Mouse (Mus musculus) megakaryocyte, adult 5-6 weeks (primary cell): ENCODE measurements at regions not wholly inside any gene's neighbourhood (a gene's known extent, or its start where the extent isn't known, plus 50 kb on each side); places are given as distances from the start of the nearest gene placed in this dataset.

Experiments
- ATAC-seq: 2 replicates; pipeline ENCODE4 v1.8.0; 2016; ENCODE audit warnings: mild to moderate bottlenecking, inconsistent platforms; ENCODE audit not compliant: poor library complexity, severe bottlenecking

DNA sequence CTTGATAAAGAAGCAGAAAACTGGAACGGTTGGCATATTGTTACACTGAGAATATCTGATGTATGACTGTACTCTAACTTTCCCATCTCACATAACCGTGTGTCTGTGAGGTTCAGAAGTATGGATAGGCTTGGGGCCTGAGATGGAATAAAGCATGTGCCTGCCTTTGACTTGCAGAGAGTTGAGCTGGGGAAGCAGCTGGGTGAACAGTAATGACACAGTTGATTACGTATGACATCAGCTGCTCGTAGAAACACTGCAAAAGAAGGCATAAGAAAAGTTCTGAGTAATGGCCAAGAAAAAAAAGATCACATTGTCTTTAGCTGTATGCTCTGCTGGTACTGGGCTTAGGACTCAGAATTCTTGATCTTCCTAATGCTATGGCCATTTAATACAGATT, 138.4 kb upstream of the Cnr1 start:
- ATAC-seq: no peak

DNA sequence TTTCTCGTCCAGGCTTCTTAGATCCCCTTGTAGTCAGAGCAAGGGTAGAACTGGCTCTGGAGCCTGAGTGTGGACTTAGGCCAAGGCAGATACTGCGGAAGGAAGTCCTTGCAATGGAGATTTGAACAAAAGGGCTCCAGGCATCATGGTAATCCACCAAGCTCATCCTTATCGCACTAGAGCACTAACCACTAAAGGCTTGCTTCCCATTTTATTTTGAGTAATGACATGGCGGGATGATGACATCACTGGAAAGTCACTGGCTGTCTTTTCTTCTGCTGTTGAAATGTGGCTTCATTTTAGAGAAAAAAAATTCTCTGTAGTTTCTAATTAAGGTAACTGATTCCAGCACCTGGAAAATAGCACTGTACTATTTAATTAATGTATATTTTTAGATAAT, 137.4 kb upstream of the Cnr1 start:
- ATAC-seq: no peak

- ATAC-seq: no peak
These were observed 131.0 kb upstream of the Cnr1 start for GRCm38 (mm10) chr4:33793398-33793797.

- no peak for ATAC-seq
These were observed 128.9 kb upstream of the Cnr1 start for GRCm38 (mm10) chr4:33795461-33795860.

DNA sequence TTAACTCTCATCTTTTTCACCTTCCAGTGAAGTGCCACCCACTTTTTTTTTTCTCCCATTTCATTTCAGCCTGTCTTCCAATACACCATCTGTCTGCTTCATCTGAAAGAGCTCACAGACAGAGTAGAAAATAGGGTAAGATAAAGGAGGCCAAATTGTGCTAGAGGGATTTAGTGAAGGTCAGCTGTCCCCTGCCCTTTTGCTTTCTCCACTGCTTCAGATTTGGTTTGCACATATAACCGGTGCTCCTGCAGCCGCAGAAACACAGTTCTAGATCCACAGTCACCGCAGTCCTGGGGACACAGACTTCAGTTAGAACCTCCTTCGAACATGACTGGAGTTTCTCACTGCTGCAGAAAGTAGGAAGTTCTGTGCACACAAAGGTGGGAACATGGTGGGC, 126.4 kb upstream of the Cnr1 start:
- no peak for ATAC-seq

DNA sequence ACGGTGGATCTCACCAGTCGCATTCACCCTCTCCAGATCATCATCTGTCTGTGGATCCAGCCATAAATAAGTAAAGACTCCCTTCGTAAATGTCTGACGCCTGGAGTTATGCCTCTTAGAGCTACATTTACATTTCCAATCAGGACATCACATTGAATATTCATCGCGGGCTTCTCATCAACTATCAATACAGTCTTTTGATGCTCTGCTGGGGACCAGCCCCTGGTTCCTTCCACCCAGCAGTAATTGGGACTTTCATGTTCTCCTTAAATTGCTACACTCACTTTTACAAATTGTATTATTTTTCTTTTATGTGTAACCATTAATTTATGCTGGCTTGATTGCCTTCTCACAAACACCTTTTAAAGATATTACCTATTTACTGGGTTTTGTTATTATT, 125.7 kb upstream of the Cnr1 start:
- no peak for ATAC-seq

- ATAC-seq: no peak
These were observed 125.3 kb upstream of the Cnr1 start for GRCm38 (mm10) chr4:33799110-33799509.

DNA sequence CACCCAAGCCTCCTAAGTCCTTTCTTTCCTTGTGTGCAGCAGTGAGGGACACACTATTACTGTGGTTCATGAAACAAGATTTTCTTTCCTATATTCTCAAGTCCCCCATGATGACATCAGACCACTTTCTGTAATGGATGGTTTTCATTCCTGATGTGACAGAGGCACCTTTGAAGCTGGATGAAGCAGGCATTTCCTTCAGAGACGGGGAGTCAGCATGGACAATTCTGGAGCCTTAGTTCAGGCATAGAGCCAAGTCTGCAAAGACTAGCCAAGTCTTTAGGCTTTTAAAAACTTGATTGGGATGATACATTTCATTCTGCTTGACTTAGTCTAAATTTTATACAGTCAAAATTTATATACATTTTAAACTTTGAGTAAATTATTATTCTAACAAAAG, 124.6 kb upstream of the Cnr1 start:
- ATAC-seq: no peak

DNA sequence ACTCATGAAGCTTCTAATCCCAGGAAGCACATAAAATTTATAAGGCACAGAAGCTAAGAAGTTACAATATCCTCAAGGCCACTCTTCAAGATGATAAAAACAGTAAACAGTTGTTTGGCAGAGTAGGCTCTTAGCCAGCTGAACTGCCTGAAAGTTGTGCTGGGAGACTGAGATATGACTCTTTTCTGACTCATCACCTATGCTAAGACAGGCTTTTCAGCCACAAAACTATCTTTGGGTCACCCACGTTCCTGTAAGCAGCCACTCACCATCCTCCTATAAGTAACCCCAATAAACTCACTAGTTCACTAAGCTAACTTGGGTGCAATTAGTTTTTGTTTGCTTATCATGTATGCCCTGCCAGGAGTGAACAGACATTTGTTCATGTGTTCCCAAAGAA, 112.1 kb upstream of the Cnr1 start:
- no peak for ATAC-seq

DNA sequence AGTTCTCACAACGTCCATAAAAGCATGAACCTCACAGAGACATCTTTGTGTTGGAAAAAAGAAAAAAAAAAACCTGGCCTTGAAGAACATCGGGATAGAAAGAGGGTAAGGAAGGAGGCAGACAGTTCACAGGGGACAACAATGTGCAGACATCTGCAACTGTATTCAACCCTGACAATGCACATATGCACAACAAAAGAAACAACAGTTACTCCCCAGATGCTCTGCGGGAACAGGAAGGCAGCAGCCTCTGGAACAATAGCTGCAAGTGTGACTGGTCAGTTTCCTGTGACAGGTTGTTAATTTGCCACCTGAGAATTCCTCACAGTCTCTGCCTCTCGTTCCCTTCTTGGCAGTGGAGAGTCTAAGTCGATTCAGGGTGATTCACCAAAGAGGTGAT, 100.5 kb upstream of the Cnr1 start:
- ATAC-seq: no peak

- no peak for ATAC-seq
These were observed 91.3 kb upstream of the Cnr1 start for GRCm38 (mm10) chr4:33833134-33833533.

DNA sequence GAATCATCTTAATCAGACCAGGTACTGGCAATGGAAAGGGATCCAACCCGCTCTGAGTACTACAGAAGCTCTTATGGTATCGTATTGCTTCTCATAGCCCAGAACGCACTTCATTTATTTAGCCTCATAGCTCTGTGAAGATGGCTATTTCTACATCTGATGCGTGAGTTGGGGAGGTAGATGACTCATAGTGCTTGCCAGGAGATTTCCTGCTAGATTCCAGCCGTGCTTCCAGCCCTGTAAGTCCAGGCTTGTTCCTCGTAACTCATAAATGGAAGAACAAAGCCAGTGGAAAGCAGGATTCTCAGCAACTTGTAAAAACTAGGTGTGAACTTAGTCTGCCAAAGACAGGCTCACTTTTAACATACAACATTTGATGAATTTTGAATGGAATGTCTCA, 86.0 kb upstream of the Cnr1 start:
- ATAC-seq: no peak

DNA sequence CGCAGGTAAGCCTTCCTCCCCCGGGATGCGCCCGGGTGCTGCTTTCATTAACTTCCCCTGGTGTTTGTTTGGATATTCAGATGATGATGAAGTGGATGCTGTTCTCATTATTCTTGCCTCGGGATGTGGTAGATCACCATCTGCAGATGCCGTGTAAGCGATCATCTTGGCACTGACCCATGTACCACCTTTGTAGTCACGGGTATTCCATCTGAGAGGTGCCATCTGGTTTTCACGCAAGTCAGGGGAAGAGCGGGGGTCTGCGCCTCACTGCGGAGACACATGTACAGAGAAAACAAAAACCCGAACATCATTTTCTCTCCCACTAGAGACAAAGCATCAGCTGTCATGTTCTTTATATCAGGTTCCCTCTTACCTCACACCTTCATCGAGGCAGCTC, 84.3 kb upstream of the Cnr1 start:
- no peak for ATAC-seq

GRCm38 (mm10) chr4:33845611-33846395, 78.6 kb upstream of the Cnr1 start:
- no peak for ATAC-seq

GRCm38 (mm10) chr4:33850249-33850648, 74.1 kb upstream of the Cnr1 start:
- no peak for ATAC-seq

DNA sequence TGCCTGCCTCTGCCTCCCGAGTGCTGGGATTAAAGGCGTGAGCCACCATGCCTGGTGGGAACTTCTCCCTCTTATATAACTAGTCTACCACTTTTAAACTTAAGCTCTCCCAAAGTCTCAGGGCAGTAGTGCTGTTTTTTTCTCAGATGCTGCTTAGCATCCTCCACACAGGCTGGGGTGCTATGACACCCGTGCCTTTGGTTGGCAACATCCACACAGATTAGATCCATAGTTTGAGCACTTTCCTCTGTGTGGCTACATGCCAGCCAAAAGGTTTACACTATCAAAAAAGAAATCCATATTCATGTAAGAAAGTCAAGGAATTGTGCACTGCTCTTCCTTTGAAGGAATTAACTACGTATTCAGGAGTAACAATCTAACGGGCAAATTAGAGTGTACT, 72.1 kb upstream of the Cnr1 start:
- ATAC-seq: no peak

DNA sequence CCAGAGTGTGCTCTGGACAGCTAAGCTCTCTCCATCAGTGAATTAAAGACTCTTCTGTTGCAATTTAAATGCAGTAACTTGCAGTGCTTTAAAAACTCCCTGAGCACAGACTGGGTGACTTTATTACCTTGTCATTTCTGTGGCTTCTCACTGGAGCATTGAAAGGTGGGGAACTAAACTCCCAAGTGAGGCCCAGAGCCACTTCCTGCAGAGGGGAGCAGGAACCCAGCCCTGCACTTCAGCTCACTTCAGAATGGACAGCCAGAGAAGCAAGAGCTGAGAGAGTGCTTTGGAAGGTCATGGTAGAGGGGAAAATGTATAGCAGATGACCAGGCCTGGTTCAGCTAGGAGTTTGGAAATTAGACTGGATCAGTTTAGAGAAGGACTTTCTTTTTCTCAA, 69.3 kb upstream of the Cnr1 start:
- no peak for ATAC-seq

DNA sequence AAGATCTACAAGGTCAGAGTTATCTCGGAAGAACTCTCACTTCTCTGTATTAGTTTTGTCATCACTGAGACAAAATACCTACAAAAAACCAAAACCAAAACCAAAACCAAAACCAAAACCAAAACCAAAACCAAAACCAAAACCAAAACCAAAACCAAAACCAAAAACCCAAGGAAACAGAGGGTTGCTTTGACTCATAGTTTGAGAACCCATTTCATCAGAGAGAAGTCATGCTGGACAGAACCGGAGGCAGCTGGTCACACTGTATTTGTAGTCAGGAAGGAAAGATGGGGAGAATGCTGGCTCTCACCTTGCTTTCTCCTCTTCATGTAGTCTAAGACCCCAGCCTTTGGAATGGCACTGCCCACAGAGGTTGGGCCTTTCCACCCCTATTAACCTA, 57.3 kb upstream of the Cnr1 start:
- ATAC-seq: no peak

DNA sequence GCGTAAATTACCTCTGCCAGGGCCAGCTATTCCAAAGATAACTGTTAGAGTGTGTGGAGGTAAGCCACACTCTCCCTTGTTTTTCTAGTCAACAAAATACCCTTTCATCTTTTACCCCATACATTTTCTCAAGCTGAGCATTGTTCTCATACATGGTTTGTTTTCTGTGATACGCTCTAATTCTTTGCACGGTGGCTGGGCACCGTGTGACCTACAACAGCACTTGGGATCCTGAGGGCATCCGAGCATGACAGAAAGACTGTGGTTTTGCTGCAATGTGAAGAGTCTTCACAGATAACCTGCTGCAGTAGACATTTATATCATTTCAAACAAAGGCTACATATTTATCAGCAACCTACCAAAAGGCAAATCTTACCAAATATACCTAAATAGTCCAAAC, 55.1 kb upstream of the Cnr1 start:
- ATAC-seq: no peak
